Mouse (Mus musculus): ENCODE measurements around the gene Ccdc77. TPM values are rescaled to one million over a fixed set of nuclear protein-coding genes. Genes with fewer than 3 reads are reported as not detected.

Ccdc77 gene
- polyA plus RNA-seq, 1 experiment from 2014 or later, result 17.6 TPM

DNA sequence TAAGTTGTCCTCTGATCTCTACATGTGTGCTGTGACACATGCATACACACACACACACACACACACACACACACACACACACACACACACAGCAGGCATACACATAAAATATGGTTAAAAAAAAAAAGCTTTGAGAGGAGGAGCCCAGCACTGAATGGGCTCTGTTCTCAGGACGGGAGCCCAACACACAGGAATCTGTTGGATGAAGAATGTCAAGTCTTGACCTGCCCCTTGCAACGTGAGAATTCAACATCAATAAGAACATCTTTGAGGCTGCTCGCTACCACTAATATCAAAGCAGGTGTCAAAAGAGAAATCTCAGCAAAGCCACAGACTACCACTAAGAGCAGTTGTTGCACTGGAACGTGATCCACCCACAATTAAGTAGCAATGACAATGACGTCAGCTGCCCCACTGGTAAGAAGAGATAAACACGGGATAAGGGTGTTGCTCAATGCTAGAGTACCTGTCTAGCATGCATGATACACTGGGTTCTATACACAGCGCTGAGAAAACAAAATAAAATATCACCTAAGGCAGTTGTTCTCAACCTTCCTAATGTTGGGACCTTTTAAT is 87.2 kb downstream of the Ccdc77 start:
- ATAC-seq (ENCODE audit: low read depth) (peak; percentile 70), DNase-seq (ENCODE audit: low spot score) (peak; percentile 68)
- H3K27me3 ChIP-seq (replicated peaks; ENCODE audit: control insufficient read depth, insufficient read depth, low read length), result no peaks in the 10 kb centered on the region
- no peak overlapping the region for H3K27ac ChIP-seq (replicated peaks; ENCODE audit: low read depth, low read length)
- H3K4me2 ChIP-seq (ENCODE audit: low read depth, low read length), result no peak overlapping the region
- H3K9me3 ChIP-seq (ENCODE audit: control insufficient read depth, low read length), result no peaks in the 10 kb centered on the region
- no peak overlapping the region for H3K4me3 ChIP-seq (ENCODE audit: low read depth, low read length)
- H3K4me1 ChIP-seq (ENCODE audit: control insufficient read depth, insufficient read depth, low read length), result no peaks in the 10 kb centered on the region
- H3K36me3 ChIP-seq (ENCODE audit: control insufficient read depth, insufficient read depth, low read length), result no peaks in the 10 kb centered on the region
- H3K9ac ChIP-seq (ENCODE audit: low read depth, low read length), result no peak overlapping the region
- WGBS, result 64% methylated on average over 7 of the region's 7 CpGs

DNA sequence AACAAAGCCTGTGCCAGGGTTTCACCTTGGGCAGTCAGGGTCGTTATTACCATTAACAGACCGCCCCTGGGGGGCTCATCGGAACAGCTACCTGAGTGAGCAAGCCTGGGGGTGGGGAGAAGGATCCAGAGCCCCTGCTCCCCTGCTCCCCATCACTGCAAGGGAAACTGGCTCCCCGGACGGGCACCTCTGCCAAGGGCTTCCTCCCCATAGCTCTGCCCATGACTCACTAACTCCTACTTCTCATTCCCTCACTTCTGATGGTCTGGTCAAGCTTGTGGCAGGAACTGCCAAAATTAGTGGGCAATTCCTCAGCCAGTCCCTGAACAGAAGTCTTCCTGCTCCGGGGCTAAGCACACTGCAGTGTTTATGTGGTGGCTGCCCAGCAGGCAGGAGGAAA is 88.9 kb downstream of the Ccdc77 start:
- Histone ChIP-seq H3K27ac (replicated peaks; ENCODE audit: low read depth, low read length) (no peak overlapping the region; the same call in 1 of the 2 replicates), H3K9me3 (ENCODE audit: control insufficient read depth, low read length) (no peaks in the 10 kb centered on the region), H3K36me3 (ENCODE audit: control insufficient read depth, insufficient read depth, low read length) (no peaks in the 10 kb centered on the region), H3K4me2 (ENCODE audit: low read depth, low read length) (peak overlapping the region; percentile 11; the same call in 1 of the 2 replicates), H3K9ac (ENCODE audit: low read depth, low read length) (no peak overlapping the region), H3K4me3 (ENCODE audit: low read depth, low read length) (no peak overlapping the region), H3K4me1 (ENCODE audit: control insufficient read depth, insufficient read depth, low read length) (no peaks in the 10 kb centered on the region), H3K27me3 (replicated peaks; ENCODE audit: control insufficient read depth, insufficient read depth, low read length) (no peaks in the 10 kb centered on the region)
- ATAC-seq (ENCODE audit: low read depth) (peak; percentile 28; the same call in 1 of the 2 replicates), DNase-seq (ENCODE audit: low spot score) (no peak)
- 56% methylated on average over 6 of the region's 6 CpGs for WGBS

DNA sequence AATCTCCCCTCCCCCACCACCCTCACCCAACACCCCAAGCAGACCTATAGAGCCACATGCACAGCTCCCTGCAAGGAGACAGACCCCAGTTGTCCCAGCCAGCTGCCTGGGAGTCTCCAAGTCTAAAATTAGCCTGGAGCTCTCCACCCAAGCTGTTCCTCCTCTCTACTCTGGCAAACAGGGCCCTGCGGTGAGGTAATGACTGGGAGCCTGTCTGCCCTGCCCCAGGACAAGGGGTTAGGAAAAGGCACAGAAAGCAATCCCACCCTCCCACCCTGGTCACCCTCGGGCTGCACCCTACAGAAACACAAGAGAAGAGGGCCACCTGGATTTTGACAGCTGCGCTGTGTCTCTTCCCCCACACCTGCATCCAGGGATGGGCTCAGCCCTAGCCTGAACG is 89.3 kb downstream of the Ccdc77 start:
- 37% methylated on average over 3 of the region's 4 CpGs for WGBS
- H3K4me2 ChIP-seq (ENCODE audit: low read depth, low read length), result peak overlapping the region; percentile 11; the same call in 1 of the 2 replicates
- DNase-seq (ENCODE audit: low spot score) (peak; percentile 61), ATAC-seq (ENCODE audit: low read depth) (peak; percentile 65)
- H3K4me3 ChIP-seq (ENCODE audit: low read depth, low read length), result no peak overlapping the region
- H3K36me3 ChIP-seq (ENCODE audit: control insufficient read depth, insufficient read depth, low read length), result no peaks in the 10 kb centered on the region
- no peaks in the 10 kb centered on the region for H3K4me1 ChIP-seq (ENCODE audit: control insufficient read depth, insufficient read depth, low read length)
- no peak overlapping the region; the same call in 1 of the 2 replicates for H3K27ac ChIP-seq (replicated peaks; ENCODE audit: low read depth, low read length)
- no peaks in the 10 kb centered on the region for H3K9me3 ChIP-seq (ENCODE audit: control insufficient read depth, low read length)
- H3K27me3 ChIP-seq (replicated peaks; ENCODE audit: control insufficient read depth, insufficient read depth, low read length), result no peaks in the 10 kb centered on the region
- H3K9ac ChIP-seq (ENCODE audit: low read depth, low read length), result no peak overlapping the region

Other genes starting within 250 kb of the Ccdc77 start
- gene D330020A13Rik, start 70.0 kb downstream of the Ccdc77 start, polyA plus RNA-seq (2014; fragmentation: Nextera tagmentation; extraction: Ambion mirVana), result 0.46 and 0.71 TPM in 2 replicates
- 1.1 and 1.3 TPM in 2 replicates for gene B4galnt3, start 69.8 kb downstream of the Ccdc77 start, polyA plus RNA-seq (2014; fragmentation: Nextera tagmentation; extraction: Ambion mirVana)
- gene Kdm5a, start 250 bp downstream of the Ccdc77 start, polyA plus RNA-seq (2014; fragmentation: Nextera tagmentation; extraction: Ambion mirVana), result 41.9 and 47.7 TPM in 2 replicates
- gene Il17ra, start 98.9 kb upstream of the Ccdc77 start, polyA plus RNA-seq (2014; fragmentation: Nextera tagmentation; extraction: Ambion mirVana), result 3.2 and 4.1 TPM in 2 replicates
- gene Tmem121b, start 129.4 kb upstream of the Ccdc77 start, polyA plus RNA-seq (2014; fragmentation: Nextera tagmentation; extraction: Ambion mirVana), result 0.04 and 0.22 TPM in 2 replicates
- 7.4 and 11.0 TPM in 2 replicates for gene Hdhd5, start 166.9 kb upstream of the Ccdc77 start, polyA plus RNA-seq (2014; fragmentation: Nextera tagmentation; extraction: Ambion mirVana)